Mouse (Mus musculus): Measurements from ENCODE around the gene Hils1.
A peak's percentile ranks its signal among the peaks of the same experiment; 100 is the strongest.
"Not testable (repeated sequence)": the region's sequence is repeated elsewhere in the genome, so short reads cannot be mapped to it uniquely, and the experiment has no call there.

Gene Hils1

GRCm38 (mm10) chr11:94957693-94958064, 9.7 kb upstream of the Hils1 start:
- peak; percentile 43 to 56 for DNase-seq

- peak; percentile 85 to 89 for DNase-seq
Observed at GRCm38 (mm10) chr11:94958065-94958858, 9.1 kb upstream of the Hils1 start.

DNA sequence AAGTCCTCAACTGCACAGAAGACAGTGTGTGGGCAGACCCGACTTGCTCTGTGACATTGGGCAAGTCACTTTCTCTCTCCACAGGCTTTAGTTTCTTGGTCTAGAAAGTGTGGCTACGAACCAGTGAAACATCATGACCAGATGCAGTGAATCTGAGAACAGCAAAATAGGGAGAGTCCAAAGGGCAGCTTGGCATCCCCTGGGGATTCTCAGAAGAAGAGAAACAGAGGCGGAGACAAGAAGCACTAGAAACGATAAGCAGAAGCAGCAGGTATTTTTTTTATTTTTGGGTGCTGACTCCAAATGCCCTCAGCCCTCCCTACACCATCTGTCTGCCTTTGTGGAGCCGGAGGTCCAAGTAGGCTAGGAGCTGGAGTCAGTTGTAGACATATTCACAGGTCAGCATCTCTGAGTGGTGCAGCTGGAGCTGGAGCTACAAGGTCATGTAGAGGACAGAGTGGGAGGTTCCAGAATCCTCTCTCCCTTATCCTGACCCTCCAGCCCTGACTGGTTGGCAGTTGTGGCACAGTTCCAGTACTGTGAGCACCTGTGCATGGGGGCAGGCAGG, 4.8 kb upstream of the Hils1 start:
- DNase-seq = no peak

DNA sequence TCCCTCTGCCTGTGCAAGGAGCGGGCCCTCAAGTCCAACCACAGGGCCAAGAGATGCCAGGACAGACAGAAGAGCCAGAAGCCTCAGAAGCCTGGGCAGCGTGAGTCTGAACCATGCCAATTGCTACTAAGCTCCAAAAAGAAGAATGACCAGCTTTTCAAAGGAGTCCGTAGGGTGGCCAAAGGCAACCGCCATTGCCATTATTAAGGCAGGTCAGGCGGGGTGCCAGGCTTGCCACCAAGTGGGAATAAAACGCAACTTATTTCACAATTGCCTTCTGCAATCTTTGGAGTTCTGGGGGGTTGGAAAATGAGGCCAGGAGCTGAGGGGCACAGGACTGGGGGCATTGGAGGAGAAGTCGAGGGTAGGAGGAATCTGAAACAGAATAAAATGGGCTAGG, 794 bp downstream of the Hils1 start:
- no peak for DNase-seq

GRCm38 (mm10) chr11:94969709-94970108, 2.3 kb downstream of the Hils1 start:
- not testable (repeated sequence) for DNase-seq

- DNase-seq = peak; percentile 59 to 70
Observed at GRCm38 (mm10) chr11:94970210-94970943, 3.0 kb downstream of the Hils1 start.

DNA sequence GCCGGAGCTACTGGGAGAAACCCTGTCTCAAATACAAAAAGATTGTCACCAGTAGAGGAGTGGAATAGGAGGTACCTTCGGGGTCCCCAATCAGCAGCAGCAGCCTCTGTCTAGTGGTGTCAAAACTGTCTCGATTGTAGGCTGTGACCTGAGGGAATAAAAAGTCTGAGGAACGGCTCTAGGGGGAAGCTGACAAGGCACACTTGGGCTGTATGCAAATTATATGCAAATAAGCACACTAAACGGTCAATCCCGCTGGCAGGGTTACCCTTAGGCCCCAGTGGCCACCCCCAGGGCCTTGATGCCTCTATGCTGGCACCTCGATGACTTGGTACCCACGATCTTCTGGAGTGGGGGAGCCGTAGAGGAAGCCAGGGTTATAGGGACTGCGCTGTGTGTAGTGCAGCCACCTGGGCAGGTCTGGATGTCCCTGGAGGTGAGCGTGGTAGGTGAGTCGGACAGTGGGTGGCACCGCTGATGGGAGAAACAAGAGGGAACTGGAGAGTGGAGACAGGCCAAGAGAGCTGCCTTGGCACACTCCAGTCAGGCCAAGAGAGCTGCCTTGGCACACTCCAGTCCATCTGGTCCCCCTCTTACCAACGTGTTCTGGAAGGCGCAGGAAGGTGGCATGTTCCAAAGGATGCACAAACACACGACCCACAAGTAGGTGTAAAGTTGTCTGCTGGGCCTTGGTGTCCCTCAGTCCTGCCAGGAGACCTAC, 4.7 kb downstream of the Hils1 start:
- no peak for DNase-seq

DNA sequence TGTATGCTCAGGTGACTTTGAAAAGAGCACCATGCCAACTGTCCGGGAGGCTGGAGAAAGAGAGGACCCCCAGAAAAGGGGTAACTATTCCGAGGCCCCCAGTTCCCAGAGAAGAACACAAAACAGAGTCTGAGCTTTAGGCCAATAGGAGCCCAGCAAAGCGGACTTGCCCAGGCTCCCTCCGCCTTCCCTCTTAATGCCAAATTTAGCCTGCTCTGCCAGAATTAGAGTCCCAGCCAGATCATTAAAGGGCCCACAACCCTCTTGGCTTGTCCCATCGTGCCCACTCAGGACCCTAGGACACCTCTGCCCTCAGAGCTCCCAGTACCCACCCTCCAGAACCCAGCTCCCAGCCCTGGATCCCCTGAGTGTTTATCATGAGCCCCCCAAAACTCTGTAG, 5.5 kb downstream of the Hils1 start:
- DNase-seq = no peak

DNA sequence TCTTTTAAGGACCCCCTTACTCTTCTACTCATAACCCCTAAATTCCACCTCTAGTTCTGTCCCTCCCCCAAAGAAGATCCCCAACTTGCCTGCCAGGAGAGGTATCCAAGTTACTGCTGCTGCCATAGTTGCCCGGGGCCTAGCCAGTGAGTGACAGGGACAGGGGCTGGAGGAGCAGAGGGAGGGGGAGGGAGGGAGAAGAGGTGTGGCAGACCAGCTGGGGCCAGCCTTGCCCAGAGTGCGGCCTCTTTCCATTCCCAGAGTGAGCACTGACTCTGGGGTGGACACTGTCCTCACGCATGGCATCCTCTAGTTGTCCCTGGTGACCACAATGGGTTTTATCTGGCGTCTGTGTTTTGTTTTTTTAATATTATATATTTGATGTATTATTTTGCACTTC, 5.9 kb downstream of the Hils1 start:
- DNase-seq = no peak

- no peak for DNase-seq
Observed at GRCm38 (mm10) chr11:94974951-94975350, 7.6 kb downstream of the Hils1 start.

- no peak for DNase-seq
Observed at GRCm38 (mm10) chr11:94976199-94976598, 8.8 kb downstream of the Hils1 start, which contains the start of gene Sgca. Gene Sgca (minus strand): TSS chr11:94976327.

GRCm38 (mm10) chr11:94978178-94978915, 11.0 kb downstream of the Hils1 start:
- DNase-seq = no peak

DNA sequence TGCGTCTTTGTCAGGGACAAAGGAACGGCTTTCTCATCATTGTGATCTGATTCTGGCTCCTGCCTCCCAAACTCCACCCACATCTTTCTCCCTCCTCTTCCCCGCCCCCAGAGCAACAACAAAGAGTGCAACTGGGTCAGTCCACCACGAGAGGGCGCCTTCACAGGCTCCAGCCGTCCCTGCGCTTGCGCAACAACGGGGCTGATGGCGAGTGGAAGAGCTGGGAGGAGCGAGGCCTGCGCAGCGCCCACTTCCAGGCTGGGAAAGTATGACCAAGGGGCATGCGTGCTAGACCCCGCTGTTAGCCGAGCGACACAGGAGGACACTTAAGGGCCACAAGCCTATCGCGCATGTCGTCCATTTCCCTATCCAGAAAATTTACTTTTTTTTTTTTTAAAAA, 11.6 kb downstream of the Hils1 start:
- DNase-seq = peak; percentile 96 to 98

- no peak for DNase-seq
Observed at GRCm38 (mm10) chr11:94979462-94980179, 12.2 kb downstream of the Hils1 start.

GRCm38 (mm10) chr11:94985140-94985539, 17.7 kb downstream of the Hils1 start:
- DNase-seq = peak; percentile 75 to 81

GRCm38 (mm10) chr11:94985822-94986221, 18.4 kb downstream of the Hils1 start:
- no peak for DNase-seq

- DNase-seq = no peak
Observed at GRCm38 (mm10) chr11:94986435-94986834, 19.0 kb downstream of the Hils1 start.

DNA sequence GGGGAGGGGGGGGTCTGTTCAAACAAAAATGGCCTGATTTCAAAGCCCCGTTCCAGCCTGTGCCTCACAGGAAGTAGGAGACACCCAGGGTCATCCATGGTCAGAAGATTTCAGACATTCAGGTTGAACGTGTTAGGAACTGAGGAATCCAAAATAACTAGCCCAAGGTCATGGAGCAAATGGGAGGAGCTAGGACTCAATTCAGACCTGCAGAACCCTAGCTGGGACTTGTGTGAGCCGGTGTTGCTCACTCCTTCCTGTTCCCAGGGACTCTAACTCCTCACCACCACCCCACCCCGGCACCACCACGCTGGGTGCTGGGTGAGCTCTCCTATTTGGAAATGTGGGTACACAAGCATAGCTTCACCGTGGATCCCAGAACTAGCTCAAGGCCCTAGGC, 19.9 kb downstream of the Hils1 start:
- no peak for DNase-seq

GRCm38 (mm10) chr11:94987851-94988250, 20.5 kb downstream of the Hils1 start:
- no peak for DNase-seq

DNA sequence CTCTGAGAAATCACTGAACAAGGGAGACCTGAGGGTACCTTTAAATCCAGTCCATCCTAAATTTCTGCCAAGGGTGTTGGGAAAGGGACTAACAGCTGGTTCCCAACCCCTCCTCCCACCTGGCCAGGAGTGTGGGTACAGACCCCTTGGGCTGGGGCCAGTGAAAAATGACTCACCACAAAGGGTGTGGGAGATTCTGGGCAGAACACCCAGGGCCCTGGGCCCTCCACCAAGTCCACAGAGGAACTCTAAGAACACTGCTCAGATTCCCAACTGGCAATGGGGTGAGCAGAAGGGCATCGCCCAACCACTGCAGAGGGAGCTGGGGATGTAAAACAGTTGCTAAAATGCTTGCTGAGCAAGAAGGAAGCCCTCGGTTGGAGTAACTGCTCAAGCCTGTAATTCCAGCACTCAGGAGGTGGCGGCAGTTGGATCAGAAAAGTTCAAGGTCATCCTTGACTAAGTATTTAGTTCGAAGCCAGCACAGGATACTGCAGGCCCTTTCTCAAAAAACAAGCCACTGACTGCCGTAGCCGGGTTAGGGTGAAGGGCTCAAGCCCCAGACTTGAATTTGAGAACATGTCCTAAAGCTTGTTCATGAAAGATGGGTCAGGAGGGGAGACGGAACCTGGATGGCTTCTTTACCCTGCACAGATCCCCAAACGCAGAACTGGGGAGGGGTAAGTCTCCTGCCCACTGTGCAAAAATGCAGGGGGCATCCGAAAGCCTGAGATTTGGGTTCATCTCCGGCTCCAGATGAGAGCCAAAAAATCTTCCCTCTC, 21.6 kb downstream of the Hils1 start:
- DNase-seq = no peak

GRCm38 (mm10) chr11:94989562-94990017, 22.2 kb downstream of the Hils1 start:
- DNase-seq = peak; percentile 84 to 89

All from lung, adult 18-20 months (tissue).